9 mouse cellular contexts compared by ENCODE assay signal in the genomic region with DNA sequence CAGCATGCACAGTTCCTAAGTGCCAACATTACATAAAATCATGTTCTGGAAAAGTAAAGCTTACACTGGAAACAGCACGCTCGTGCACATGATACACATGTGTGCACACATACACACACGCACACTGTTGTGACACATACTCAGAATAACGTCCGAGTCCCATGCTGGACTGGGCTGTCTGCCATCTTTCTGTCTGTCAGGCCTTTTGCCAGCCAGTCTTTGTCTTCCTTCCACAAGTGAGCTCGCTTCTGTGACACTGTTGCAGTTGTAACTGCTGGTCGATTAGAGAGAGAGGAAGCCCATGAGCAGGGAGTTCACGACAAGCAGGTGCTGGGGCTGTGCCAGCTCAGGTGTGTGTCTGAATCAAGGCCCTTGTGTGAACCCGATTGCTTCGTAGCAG. TPM values are rescaled to one million over a fixed set of nuclear protein-coding genes. Genes with fewer than 3 reads are reported as not detected.
DNase-seq lines count a peak whose midpoint lies in the region; ATAC-seq lines count a peak whose summit lies in the region.
"Had no signal": no experiment of that assay in that cellular context is flagged by ENCODE, and none has a peak within 500 bp of the region (broad histone marks: within the 10 kb centered on the region; RNA-seq: fewer than 3 reads in every experiment).

No protein-coding gene starts in this region.

- H3K9ac ChIP-seq in heart, embryonic 11.5 days (ENCODE audit: low read depth, low read length) = no peak overlapping the region

- peak; percentile 94 for DNase-seq in heart, adult 11 months
- peak; percentile 24 for DNase-seq in 3T3-L1 (ENCODE audit: low read depth, low spot score)
- peak; percentile 69 for DNase-seq in cerebellum, adult 9-10 months
- DNase-seq in heart, postnatal 4 days = peak; percentile 84
- peak; percentile 28 for DNase-seq in testis, postnatal 14 days (ENCODE audit: low spot score)
- DNase-seq in spleen, adult 12 weeks (ENCODE audit: low spot score) = no peak
- DNase-seq in B cell, adult 2 months = no peak

- no peak overlapping the region for H3K4me3 ChIP-seq in heart, embryonic 11.5 days (ENCODE audit: low read depth, low read length)

- H3K4me1 ChIP-seq in heart, embryonic 11.5 days (ENCODE audit: control insufficient read depth, insufficient read depth, low read length) = peaks cover 18% of the 10 kb centered on the region

- no peak overlapping the region for H3K4me2 ChIP-seq in heart, embryonic 11.5 days

- H3K36me3 ChIP-seq in heart, embryonic 11.5 days (ENCODE audit: control insufficient read depth, insufficient read depth, low read length) = peaks cover 3% of the 10 kb centered on the region; the same call in 1 of the 2 replicates

- WGBS in heart, embryonic 11.5 days (ENCODE audit: insufficient replicate concordance) = 78% methylated on average over 10 of the region's 10 CpGs

- H3K9me3 ChIP-seq in heart, embryonic 11.5 days (replicated peaks; ENCODE audit: control insufficient read depth, low read length) = no peaks in the 10 kb centered on the region

- no peaks in the 10 kb centered on the region for H3K27me3 ChIP-seq in heart, embryonic 11.5 days (ENCODE audit: control insufficient read depth, insufficient read depth, low read length)

- no peak overlapping the region for H3K27ac ChIP-seq in heart, embryonic 11.5 days (ENCODE audit: low read depth, low read length)
- H3K27ac ChIP-seq: kidney, postnatal 0 days had no signal

- ATAC-seq in heart, embryonic 11.5 days (replicated peaks; ENCODE audit: insufficient number of reproducible peaks, low FRiP score, low TSS enrichment) = no peak

RNA-seq across cellular contexts. Expression of a gene that starts 57.3 kb away (rescaled TPM):
- polyA plus RNA-seq in heart, embryonic 11.5 days (2014; fragmentation: Nextera tagmentation; extraction: Ambion mirVana) = 26.6 and 29.5 TPM in 2 replicates
- 10 to 100 TPM; 37.9 to 50.7 TPM for total RNA-seq in heart, postnatal 4 days (2021)

RNA-seq across cellular contexts. Expression of a gene that starts 57.6 kb away (rescaled TPM):
- polyA plus RNA-seq in heart, embryonic 11.5 days (2014; fragmentation: Nextera tagmentation; extraction: Ambion mirVana) = 54.5 and 54.7 TPM in 2 replicates
- total RNA-seq in heart, postnatal 4 days (2021) = 10 to 100 TPM; 29.7 to 31.2 TPM

Comparison
In these comparisons a context has a peak if more than half of its experiments do, and no peak if none do; other contexts are left out.
1. DNase-seq: peak in heart, adult 11 months (single experiment), 3T3-L1 (single experiment), cerebellum, adult 9-10 months (single experiment), heart, postnatal 4 days (single experiment) and testis, postnatal 14 days (single experiment); none in spleen, adult 12 weeks (single experiment) and B cell, adult 2 months (0 of 2).